Mouse (Mus musculus) G1E-ER4 (cell line): Measurements from ENCODE around the gene Gm9376. TPM values are rescaled to one million over a fixed set of nuclear protein-coding genes. Genes with fewer than 3 reads are reported as not detected.

Source experiments
- GATA1 ChIP-seq: IDR thresholded peaks from one replicate; pipeline ENCODE4 v1.8.0; 2012; ENCODE audit warnings: low read length, inconsistent platforms
- polyA plus RNA-seq: library from polyadenylated mRNA; stranded (reverse); fragments of >175 nt; gene quantifications from 2 replicates; pipeline ENCODE4 v1.2.3, GENCODE M21; 2012

Gm9376 gene
- polyA plus RNA-seq: not detected in 2 replicates

- TF ChIP-seq GATA1: no peak
These were observed at the start of gene Gm9376 for GRCm38 (mm10) chr14:118266660-118267059. Gene Gm9376 (plus strand): TSS chr14:118266960.

GRCm38 (mm10) chr14:118220885-118221284 is 45.9 kb upstream of the Gm9376 start:
- TF ChIP-seq GATA1: no peak

- no peak for TF ChIP-seq GATA1
These were observed 41.6 kb upstream of the Gm9376 start for GRCm38 (mm10) chr14:118225061-118225743.

GRCm38 (mm10) chr14:118225911-118226310 is 40.8 kb upstream of the Gm9376 start:
- no peak for TF ChIP-seq GATA1

- TF ChIP-seq GATA1: no peak
These were observed 40.1 kb upstream of the Gm9376 start for GRCm38 (mm10) chr14:118226471-118227155.

GRCm38 (mm10) chr14:118232381-118232970 is 34.3 kb upstream of the Gm9376 start:
- no peak for TF ChIP-seq GATA1

GRCm38 (mm10) chr14:118233786-118234540 is 32.8 kb upstream of the Gm9376 start:
- no peak for TF ChIP-seq GATA1

- TF ChIP-seq GATA1: no peak
These were observed 32.1 kb upstream of the Gm9376 start for GRCm38 (mm10) chr14:118234541-118235210.

- TF ChIP-seq GATA1: no peak
These were observed 31.3 kb upstream of the Gm9376 start for GRCm38 (mm10) chr14:118235361-118235972.

GRCm38 (mm10) chr14:118235973-118236885 is 30.5 kb upstream of the Gm9376 start:
- TF ChIP-seq GATA1: no peak

GRCm38 (mm10) chr14:118236886-118237289 is 29.9 kb upstream of the Gm9376 start, which contains the start of gene Sox21:
Gene Sox21 (minus strand): TSS chr14:118237030.
- TF ChIP-seq GATA1: no peak

- TF ChIP-seq GATA1: no peak
These were observed 29.0 kb upstream of the Gm9376 start for GRCm38 (mm10) chr14:118237786-118238185.

GRCm38 (mm10) chr14:118239351-118239750 is 27.4 kb upstream of the Gm9376 start:
- no peak for TF ChIP-seq GATA1

- no peak for TF ChIP-seq GATA1
These were observed 25.3 kb upstream of the Gm9376 start for GRCm38 (mm10) chr14:118241416-118241815.
